Mouse (Mus musculus) adrenal gland (tissue): ENCODE data around the gene Orai2.
"Not testable (repeated sequence)": the region's sequence is repeated elsewhere in the genome, so short reads cannot be mapped to it uniquely, and the experiment has no call there.

Experiments
- intact Hi-C: fragments of 180-260 bp; cut with DNase I; formaldehyde crosslinking; loops from one replicate; pipeline ENCODE4 v1.15.1; 2025
- long read RNA-seq, 2 experiments: library from polyadenylated mRNA; unstranded; transcript quantifications; one replicate each; pipeline ENCODE4 v2.0.0; 2020; ENCODE audit warnings: borderline replicate concordance in 1 of 2; ENCODE audit not compliant: insufficient replicate concordance in 1 of 2

Gene Orai2
- long read RNA-seq, experiment 1, partial matches to known transcripts = 0 of 1 reads
- long read RNA-seq, experiment 1, other reads (novel, unspliced or antisense) = 0 of 1 reads
- long read RNA-seq, experiment 2, partial matches to known transcripts = 0 of 3 reads
- long read RNA-seq, experiment 2, other reads (novel, unspliced or antisense) = 1 of 3 reads

DNA sequence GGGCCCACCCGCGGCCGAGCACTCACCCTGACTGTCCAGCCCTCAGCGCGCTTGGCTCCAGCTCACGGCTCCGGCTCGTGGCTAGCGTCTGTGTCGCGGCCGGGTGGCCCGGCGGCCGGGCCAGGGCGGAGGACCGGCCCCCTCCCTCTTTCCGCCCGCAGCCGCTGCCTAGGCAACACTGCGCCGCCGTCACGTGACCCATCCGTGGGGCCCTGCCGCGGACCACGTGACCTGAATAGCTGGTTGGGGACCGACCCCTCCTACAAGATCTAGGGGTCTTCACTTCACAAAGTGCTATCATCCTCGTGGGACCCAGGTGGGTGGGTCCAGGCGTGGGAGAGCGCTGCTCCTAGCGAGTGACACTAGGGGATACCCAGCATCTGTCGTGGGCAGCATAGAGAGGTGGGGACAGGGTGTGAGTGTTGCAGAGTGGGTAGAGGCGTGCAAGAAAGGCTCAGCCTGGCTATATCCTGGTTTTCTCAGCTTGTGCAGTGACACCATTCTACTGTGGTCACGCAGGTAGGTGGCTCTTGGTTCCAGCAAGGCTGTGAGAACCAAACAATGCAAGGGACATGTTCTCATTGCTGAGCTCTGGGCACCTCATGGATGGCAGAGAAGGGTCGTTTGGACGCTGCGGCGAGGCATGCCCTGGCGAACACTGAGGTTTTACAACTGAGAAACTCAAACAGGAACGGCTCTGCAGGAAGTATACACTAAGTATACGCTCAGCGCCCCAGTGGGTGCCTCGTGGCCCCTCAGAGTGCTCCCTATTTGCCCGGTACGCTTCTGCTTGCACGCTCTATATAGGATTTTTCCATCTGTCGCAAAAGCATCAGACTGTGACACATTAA, at the start of gene Orai2:
Orai2 (minus strand) TSS at position 202 of the 851 bp plus-strand sequence.
- intact Hi-C loops = no loop called here

DNA sequence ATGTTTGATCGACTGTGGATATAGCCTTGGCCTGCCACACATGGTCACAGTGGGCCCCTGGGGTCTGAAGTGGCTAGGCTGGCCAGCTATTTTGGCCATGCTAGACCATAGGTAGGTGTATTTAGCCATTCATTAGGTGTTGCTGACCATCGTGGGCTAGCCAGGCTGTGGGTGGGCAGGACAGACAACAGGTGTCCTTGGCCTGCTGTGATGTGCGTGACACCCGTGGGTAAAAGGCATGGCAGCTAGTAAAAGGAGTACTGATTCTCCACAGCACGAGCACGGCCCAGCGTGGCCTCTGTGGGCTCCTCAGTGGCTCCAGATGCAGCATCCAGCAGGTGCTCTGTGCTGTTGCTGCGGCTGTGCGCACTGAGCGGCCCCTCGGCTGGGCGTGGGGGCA, 48.1 kb upstream of the Orai2 start:
- intact Hi-C loops = no loop called here

DNA sequence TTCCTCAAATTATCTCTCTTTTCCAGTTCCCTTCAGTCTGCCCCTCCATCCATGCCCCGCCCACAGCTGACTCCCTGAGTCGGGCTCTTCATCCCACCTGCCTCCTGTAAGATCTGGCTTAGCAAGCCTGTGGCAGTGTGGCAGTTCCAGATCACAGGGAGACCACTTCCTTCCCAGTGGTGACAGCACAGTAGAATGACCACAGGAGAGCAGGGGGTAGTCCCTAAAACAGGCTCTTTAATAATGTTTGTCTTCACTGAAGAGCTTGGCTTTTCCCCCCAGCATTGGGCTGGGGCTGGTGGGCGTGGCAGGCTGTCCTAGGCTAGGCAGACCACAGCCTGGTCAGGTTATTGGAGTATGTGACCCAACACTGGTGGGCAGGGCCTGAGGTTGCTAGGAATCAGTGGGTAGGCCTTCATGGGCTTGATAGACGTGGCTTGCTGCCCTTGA, 47.4 kb upstream of the Orai2 start:
- intact Hi-C loops = no loop called here

DNA sequence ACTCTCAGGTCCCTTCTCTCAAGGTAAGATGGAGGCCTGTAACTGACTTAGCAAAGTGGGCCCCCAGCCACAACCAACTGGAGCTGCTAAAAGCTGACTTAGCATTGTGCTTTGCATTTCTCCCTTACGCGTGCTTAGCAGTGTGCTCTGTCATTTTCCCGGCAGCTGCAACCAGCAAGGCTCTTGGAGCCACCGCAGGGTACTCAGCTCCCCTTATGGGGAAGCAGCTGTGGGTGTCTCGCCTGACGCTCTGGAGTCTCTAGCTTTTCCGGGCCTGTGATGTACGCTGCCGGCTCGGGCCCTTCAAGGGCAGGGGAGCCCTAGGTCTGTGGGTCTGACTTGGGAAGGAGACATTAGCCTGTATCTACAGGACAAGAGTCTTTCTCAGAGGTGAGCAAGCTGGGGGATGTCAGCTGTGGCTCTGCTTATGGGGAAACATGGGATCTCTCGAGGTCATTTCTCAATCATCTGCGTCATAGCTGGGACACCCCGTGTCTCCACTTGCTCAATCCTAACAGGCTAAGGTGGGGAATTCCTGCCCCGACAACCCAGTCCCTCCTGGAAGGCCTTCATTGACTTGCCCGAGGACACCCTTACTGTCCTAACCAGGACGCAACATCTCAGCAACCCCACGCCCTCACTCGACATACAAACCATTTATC, 46.6 kb upstream of the Orai2 start:
- intact Hi-C loops = no loop called here

DNA sequence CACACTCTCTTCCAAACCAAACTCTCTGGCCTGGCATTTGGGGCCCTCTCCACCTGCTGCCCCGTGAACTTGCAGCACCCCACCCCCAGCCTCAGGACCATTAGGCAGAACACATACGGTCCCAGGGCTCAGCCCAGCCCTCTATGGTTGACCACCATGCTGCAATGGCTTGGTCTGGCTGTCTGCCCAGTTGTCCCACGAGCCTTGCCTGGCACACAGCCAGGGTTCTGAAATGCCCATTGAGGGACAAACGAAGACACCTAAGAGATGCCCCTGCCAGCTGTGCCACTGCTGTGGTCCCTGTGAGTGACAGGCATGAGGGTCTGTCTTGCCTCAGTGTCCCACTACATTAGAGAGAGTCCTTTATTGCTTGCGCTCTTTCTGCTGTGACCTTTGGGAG, 45.4 kb upstream of the Orai2 start:
- intact Hi-C loops = no loop called here

DNA sequence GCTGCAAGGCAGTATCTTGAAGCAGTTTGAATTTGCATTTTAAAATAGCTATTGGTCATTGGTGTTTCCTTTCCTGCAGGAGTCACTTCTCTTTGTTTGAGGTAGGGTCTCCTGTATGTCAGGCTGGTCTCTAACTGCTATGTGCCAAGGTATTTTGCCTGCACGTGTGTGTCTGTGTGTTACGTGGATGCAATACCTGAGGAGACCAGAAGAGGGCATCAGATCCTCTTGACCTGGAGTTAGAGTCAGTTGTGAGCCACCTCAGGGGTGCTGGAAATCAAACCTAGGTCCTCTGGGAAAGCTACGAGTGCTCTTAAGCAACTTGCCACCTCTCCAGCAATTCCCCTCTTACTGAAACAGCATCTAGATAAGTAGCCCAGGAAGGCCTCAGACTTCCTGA, 44.7 kb upstream of the Orai2 start:
- intact Hi-C loops = no loop called here

DNA sequence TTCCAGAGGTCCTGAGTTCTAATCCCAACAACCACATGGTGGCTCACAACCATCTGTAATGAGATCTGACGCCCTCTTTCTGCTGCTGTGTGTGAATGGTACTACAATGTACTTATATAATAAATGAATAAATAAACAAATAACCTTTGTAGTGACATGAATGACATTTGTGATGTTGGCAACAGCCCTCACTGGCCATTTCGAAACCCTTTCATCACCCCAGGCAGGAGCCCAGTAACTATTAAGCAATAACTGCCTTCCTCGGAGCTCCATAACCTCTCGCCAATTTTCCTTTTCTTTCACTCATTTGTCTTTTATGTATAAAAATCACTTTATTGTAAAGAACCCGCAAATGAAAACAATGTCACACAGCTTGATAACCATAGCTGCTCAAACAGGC, 43.2 kb upstream of the Orai2 start:
- intact Hi-C loops = no loop called here

DNA sequence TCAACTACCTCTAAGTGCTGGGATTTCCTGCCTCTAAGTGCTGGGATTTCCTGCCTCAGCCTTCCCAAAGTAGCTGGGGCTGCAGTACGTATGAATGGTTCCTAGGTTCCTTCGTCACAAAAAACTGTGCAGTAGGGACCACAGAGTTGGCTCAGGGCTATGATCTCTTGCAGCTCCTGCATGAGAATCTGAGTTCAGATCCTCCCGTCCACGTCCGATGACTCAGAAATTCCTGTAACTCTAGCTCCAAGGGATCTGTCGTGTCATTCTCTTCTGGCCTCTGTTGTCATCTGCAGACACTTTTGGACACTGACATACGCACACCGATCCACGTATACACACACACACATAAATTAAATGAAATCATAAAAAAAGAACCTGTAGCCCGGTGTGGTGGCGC, 42.2 kb upstream of the Orai2 start:
- intact Hi-C loops = no loop called here

DNA sequence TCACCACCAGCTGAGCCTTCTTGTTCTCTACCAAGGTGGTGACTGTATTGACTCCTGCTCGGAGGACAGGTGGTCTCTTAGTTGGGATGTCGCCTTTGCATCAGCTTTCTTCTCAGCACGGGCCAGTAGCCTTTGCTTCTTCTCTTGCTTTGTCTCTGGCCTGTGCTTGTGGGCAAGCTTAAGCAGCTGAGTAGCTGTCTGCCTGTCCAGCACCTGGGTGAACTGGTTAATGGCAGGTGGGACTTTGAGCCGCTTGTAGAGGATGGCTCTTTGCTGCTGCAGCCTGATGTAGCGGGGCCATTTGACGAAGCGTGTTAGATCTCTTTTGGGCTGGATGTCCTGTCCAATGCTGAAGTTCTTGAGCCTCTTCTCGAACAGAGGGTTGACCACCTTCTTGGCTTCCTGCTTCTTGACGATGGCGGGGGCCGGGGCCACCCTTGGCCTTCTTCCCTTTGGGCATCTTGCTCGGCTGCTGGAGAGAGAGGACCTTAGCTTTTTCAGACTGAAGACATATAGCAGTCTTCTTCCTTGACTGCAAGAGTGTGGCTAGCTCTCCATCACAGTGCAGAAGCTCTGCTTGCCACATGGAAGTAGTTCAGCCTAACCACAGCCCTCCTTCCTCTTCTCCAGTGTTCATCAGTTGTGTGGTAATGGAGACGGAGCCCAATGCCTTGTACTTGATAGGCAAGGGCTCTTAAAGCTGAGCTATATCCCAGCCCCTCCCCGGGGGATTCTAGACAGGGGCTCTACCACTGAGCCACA, 41.0 kb upstream of the Orai2 start:
- intact Hi-C loops = not testable (repeated sequence)

DNA sequence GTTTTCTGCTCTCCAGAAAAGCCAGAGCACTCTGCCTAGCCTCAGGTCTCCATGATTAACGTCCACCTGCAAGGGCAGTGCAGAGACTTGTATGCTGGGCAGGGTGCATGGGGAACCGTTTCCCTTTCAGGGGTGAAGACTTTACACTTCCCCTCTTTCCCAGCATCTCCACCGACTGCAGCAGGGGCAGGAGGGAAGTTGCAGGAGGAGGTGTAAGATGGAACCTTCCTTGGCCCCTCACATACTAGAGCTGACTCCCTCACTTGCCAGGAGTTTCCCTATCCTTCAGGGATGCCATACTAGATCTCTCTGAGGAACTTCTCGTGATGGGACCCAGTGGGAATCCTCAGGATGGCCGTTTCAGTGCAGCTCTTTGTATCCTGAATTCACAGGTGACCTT, 40.0 kb upstream of the Orai2 start:
- intact Hi-C loops = no loop called here

DNA sequence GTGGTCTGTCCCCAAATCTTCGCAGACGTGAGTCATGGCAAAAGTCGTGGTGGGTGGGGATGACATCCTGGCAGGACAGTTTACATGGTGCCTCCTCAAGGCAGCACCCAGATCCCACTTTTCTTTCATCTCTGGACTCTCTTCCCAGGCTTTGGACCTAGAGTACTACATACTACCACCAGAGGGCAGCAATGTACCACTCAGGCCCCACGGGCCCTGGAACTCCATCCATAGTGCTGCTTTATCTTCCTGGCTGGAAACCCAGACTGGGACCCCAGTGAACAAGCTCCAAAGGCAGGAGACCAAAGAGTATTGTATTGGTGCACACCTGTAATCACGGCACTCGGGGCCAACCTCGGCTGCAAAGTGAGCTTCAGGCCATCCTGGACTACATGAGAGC, 31.3 kb upstream of the Orai2 start:
- intact Hi-C loops = loop anchor here (1.0 kb wide), 1 partner anchor 51 kb away; no protein-coding TSS in a partner anchor

DNA sequence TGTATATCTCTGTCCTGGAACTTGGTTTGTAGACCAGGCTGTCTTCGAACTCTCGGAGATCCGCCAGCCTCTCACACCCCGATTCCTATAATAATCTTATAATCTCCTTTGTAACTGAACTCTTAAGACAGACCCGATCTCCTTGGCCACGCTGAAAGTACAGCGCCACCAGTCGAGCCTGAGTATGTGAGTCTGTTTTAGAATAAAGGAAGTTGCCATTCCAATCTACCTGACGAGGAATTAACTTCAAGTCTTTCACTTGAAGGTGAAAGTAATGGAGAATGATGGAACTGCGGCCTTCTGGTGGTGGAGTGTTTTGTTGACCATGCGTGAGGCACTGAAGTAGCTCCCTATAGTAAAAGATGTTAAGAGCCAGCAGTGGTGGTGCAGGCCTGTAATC, 29.0 kb upstream of the Orai2 start:
- intact Hi-C loops = no loop called here

DNA sequence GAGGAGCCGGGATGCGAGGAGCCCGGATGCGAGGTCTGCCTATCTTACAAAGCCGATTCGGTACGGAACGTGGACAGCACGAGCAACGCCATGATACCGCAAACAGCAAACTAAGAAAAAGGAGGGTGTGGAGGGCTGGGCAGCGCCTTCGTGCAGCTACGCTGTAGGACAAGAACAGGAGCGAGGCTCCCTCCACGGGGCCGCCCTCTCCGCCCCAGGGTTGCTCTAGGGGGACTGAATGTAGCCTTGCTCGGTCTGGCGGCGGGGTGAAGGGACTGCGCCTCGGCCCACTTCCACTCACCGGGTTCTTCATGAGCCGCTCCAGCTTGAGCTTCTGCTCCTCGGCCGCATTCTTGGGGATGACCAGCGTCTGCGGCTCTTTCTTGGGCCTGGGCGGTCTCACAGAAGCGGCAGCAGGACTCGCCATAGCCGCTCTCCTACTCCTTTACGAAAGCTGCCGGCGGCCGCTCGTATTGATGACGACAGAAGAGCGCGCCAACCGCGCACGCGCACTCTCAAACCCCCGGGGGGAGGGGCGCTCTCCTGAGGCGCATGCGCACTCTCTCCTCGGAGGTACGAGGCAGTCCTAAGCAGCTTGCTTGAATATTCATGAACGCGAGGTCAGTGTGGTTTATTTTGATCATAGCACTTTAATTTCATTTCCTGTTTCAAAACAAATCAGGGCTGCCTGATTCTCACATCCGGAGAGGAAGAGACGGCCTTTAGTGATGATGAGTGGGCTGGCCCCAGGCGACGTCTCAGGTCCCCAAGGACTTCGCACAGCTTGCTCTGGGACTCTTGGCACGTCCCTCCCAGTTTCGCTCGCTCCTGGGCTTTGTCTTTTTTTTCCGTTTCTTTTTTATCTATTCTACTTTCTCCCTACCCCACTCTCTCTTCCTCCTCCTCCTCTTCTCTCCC, 28.2 kb upstream of the Orai2 start, which contains the start of gene Prkrip1:
Prkrip1 (minus strand) TSS at position 490 of the 918 bp plus-strand sequence.
- intact Hi-C loops = no loop called here

DNA sequence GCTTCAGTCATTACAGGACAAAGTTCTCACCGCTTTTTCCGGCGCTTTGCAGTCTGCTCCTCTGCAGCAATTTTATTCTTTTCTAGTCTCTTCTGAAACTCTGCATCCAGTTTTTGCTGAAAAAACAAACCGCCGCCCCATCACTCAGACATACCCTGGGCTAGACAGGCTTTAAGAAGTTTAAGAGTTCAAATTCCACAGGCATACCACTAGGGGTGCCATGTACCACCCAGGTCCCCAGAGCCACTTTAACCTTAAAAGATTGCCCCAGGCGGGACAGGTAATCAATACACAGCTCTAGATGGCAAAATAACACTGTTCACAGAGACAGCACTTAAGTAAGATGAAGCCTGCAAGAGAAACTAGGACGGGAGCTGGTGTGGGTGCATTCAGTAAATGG, 21.4 kb upstream of the Orai2 start:
- intact Hi-C loops = no loop called here

DNA sequence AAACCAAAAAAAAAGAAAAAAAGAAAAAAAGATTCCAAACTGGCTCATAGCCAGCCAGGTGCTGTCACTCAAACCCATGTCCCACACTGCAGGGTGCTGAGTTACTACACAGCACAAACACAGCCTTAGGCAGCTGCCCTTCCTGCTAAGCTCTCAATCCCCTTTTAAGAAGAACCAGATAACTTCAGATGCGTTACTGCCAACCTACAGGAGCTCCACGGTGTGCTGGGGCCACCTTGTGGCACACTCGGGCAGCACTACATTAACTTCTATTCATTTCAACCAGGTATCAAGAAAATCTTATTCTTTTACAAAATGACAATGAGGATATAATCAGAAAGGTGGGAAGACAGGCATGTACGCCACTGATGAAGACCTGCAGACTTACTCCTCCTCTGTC, 16.2 kb upstream of the Orai2 start:
- intact Hi-C loops = loop anchor here (5.0 kb wide), 1 partner anchor 49 kb away; the partner anchor contains the start of genes Alkbh4 and Lrwd1

DNA sequence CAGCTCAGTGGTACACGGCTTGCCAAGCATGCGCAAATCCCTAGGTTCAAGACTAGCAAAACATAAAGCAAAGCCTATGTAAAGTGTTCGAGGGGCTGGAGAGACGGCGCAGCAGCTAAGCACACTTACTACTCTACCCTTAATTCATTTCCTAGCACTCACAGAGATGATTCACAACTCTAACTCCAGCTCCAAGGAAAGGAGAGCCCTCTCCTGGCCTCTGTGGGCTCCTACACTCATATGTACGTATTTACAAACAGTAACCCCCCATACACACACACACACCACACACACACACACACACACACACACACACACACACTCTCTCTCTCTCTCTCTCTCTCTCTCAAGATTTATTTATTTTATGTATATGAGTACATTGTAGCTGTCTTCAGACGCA, 13.3 kb upstream of the Orai2 start:
- intact Hi-C loops = no loop called here

DNA sequence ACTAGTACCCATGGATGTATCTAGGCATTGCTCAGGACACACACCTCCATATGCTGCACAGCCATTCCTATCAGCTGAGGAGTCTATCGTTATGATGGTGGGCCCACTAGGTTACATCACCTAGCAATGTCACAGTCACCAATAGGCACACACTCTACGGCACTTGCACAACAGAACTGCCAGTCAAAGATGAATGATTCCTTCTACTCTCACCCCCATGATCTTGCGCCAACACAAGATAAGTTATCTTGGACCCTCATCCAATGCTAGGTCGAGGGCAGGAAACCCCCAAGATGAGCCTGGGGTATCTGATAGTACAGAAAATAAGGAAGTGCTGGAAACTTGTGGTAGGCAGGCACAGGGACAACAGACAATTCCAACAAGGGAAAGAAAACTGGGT, 12.3 kb upstream of the Orai2 start:
- intact Hi-C loops = no loop called here

DNA sequence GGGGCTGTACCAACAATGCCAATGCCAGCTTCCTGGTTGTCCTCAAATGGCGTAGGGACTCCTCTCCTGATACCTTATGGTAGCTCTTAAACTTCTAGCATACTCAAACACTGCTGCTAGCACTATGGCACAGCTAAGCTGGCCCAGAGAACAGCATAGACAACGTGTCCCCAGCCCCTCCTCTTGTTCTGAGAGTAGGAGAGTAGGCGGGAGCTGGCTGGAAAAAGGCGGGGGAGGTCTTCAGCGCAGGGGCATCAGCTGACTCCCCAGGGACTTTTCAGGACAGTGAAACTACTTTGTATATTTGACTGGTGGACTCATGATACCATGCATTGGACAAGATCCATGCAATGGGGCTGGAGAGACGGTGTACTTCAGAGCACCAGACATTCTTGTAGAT, 11.5 kb upstream of the Orai2 start:
- intact Hi-C loops = no loop called here

DNA sequence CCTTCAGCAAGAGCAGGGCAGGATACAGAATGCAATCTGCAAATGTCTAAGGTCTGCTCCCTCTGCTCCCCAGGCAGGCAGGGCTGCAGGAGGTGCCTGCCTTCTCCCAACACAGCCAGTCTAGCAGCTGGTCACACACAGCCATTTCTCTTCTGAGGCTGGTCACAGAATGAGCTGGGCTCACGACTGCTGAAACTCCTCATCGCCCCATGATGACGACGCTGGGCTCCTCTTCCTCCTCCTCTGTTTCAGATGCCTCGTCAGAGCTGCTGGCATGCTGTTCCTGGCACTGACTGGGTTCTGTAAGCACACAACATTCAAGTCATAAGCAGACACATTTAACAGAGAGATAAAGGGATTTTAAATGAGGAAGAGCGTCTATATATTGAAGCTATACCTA, 10.7 kb upstream of the Orai2 start:
- intact Hi-C loops = no loop called here

DNA sequence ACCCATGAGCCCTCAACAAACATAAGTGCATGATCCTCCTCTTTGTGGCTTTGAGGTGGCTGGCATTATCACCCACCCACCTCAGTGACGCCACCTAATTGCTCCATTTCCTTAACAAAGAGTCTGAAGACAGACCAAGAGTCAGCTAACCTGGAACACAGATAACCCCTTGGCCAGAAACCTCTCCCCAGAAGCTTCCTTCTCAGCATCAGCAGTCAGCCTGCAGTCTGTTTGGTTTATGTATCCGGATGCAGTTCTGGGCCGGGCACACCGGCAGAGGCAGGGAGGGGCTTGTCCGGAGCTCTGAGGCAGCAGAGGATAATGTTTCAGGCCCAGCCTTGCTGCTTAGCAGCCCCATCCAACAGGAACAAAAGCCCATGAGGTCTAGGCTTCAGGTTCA, 9.1 kb upstream of the Orai2 start:
- intact Hi-C loops = no loop called here
